Mouse (Mus musculus) liver, adult 2 months (tissue): Measurements from ENCODE around the gene Arpc5l.

Experiments
- CTCF ChIP-seq: fragments of 200-500 bp; IDR thresholded peaks from 2 replicates; pipeline ENCODE4 v1.5.1; 2011; ENCODE audit warnings: low read depth, low read length, control low read depth
- POLR2A ChIP-seq: fragments of 200-500 bp; IDR thresholded peaks from 2 replicates; pipeline ENCODE4 v1.6.1; 2011; ENCODE audit warnings: low read length, control low read depth; ENCODE audit not compliant: insufficient read depth; ENCODE audit errors: extremely low read depth

DNA sequence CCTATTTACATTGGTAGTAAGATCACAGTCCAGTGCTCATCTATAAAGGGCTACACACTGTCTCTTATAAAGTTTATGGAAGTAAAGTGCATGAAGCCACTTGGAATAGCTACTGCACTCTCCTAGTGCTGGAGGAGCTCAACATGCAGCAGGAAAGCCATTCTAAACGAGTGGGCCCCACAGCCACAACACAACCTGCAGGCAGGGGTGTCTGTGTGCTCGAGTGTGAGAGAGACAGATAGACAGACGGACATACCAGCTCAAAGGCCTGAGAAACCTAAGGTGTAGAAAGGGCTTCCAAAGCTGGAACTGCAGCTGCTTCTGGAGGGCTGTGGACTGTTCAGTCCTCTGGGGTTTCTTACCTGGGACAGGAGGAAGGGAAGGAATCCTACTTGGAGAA is 11.4 kb downstream of the Arpc5l start:
- no peak for TF ChIP-seq POLR2A
- TF ChIP-seq CTCF = no peak
